Mouse (Mus musculus) adrenal gland, adult (tissue): ENCODE measurements around the gene Serpina3c.

Experiments
- DNase-seq, 2 experiments: peaks; one replicate each; pipeline ENCODE4 v3.0.0; 2022 to 2023; ENCODE audit warnings: low spot score in 1 of 2; ENCODE audit not compliant: inconsistent age in 2 of 2

Serpina3c gene

DNA sequence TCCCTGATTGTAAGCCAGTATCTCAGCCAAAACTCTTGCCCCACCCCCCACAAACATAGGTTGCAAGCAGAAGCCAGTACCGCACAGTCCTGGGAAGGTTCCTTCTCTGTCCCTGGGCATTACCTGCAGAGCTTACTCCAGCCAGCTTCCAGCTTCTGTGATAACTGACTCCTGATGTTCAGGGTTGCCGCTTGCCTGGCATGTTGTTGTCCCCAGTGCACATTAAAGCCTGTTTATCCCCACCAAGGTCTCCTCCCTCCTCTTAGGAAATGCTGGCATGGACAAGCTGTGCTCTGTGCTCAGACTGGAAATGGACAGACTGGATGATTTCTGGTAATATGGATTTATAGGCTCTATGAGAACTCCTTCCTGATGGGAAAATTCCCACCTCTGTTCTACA is at the start of gene Serpina3c:
Gene Serpina3c, minus strand, starts transcription at position 215 of the 400 bp plus-strand sequence.
- DNase-seq = peak in 1 of 2 experiments; percentile 46

DNA sequence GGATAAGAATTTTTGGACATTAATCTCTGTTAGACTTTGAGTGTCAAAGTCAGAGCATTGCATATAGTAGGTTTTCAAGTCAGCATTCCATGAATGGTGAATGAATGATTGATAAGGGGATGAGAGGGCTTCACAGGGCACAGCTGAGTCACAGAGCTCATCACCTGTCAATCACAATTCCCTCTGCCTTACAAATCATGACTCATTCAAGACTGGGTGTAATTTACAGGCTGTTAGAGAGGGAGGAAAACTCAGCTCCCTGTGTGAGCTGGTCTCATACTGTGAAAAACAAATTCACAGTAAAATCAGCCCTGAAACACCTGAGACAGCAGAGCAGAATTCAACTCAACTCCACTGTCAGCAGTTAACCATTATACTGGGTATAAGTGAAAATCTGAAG is 37.2 kb upstream of the Serpina3c start:
- DNase-seq = no peak

DNA sequence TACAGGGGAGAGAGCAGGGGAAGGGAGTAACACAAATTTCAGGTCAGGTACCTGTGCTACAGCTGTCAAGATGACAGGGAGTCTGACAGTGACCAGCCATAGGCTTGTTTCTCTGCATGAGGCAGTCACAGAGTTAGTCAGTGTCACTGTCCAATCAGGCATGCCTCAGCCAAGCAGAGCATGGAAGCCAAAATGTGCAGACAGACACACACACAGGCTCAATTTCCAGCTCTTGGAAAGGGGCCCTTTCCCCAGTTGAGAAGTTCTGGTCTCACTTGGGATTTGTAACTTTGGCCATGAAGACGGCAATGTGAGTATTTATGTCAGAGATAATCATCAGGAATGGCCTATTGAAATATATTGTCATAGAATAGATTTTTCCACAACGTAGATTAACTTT is 35.6 kb upstream of the Serpina3c start:
- DNase-seq = no peak

DNA sequence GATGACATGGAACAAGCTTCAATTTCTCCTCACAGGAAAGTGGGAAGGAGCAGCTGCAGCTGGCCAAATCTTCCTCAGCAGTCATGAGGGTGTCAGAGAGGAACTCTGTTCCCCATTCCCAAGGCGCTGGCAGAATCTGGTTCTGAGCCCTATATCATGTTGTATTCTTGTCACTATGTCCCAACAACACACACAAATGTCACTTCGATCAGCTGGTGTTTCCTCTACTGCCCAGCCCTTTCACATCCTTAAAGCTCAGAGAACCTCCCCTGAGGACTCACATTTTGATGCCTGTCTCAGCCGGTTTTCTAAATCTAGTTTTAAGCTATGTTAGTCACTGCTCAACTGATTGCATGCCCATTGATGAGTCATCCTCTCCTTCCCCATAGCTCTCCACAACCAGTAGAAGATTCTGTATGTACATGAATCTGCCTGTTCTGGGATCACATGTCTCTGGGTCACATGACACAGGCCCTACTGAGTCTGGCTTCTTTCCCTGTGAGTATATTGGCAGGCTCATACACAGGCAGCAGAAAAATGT is 32.4 kb upstream of the Serpina3c start:
- peak in 1 of 2 experiments; percentile 54 for DNase-seq

DNA sequence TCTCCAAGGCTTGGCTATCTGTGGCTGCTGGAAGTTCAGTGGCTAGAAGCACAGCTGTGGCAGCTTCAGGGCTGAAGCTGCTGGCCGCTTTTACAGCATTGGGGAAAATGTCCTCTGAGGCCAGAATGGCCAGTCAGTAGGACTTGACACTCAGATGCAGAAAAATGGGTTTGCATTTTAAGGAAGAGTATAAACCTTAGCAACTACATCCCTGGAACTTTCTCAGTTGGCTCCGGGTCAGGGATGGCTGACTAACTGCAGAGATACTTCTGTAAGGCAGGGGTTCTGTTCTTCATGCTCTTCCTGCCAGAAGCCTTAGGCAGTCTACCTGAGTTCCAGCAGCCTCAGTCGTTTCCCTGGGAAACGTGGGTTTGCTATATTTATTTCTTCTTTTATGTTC is 31.4 kb upstream of the Serpina3c start:
- DNase-seq = no peak

DNA sequence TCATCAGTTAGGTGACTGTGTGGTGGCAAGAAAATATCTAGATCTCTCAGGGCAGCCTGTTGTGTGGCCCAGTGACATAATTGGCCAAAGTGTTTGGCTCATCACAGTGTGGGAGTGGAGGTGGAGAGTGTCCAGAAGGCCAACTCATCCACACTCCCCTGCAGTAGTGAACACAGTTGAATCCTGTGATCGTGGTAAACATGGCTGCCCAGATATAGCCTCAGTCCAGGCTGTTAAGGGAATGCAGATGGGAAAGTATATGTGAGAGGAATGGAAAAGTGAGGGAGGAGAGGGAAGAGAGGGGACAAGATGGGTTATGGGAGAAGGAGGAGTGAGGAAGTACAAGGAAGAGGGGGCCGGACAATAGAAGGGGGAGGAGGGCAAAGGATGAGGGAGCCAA is 25.3 kb upstream of the Serpina3c start:
- DNase-seq = no peak

DNA sequence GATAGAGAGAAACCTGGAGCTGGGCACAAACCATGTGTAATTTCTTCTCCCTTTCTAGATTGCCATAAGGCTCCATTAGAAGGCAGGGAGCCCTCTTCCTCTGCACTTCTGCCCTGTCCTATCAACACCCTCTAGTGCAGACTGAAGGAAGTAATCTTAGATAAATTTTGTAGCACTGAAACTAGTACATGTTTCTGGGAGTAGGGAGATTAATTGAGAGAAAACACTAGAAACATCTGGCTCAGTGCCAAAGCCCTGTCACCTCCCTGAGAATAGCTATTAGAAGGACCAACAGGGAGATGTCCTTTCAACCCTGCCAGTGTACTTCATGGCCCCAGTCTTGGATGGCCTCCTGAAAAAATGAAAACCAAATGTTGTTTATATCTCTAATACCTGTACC is 24.9 kb upstream of the Serpina3c start:
- DNase-seq = peak in 1 of 2 experiments; percentile 31

DNA sequence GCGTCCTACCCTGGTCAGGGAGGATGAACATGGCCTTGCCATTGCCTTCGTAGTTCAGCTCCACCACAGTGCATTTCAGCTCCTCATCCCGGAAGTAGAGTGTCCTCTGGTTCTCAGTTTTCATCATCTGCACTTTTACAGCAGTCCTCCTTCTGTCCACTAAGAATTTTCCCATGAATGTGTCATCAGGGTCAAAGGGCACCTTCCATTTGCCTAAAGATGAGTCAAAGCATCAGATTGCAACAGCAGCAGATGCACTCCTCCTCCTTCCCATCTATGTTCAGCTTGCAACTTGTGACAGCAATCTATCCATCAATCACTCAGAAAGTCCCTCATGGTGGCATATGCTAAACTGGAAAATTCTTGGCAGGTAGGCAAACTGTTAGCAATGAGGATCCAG is 22.0 kb upstream of the Serpina3c start:
- DNase-seq = peak in 1 of 2 experiments; percentile 71

DNA sequence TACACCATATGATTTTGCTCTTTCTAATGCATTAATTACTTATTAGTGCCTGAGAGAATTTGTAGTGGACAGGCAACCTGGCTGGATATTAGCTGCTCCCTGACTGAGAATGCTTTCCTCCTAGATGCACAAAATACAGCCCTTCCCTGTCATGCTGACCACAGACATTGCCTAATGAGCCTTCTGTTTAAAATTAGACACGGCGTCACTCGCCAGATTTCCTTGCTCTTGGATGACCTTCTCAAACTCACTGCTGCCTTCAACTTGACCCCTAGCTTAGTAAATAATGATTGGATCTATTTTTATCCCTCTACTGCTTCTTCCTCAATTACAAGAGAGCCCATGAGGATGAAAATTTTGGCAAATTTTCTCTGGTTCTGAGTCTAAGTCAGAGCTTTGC is 21.1 kb upstream of the Serpina3c start:
- peak; percentile 37 to 83 for DNase-seq

DNA sequence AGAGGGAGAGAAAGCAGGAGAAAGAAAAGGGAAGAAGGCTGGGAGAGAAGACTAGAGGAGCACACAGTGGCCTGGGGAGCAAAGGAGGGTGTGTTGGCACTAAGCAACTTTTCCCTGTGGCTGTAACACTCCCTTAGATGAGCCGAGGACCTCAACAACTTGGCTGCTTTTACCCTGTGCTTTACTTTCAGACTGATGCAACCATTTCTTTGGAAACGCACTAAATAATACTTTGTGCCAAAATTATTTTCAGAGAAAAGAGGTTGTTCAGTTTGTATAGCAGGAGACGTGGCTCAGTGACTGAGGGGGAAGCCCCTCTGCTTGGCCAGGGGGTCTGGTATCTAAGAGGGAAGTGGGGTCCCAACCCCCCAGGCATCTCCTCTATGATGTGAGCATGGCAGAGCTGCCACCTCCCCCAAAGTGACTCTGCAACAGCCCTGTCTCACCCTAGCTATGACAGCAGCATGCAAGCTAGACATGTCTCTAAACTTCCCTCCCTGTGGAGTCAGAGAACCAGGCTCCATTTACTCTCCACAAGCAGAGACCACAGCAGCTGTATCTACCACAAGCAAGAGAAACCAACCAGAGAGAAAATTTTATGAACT is 527 bp downstream of the Serpina3c start:
- DNase-seq = peak in 1 of 2 experiments; percentile 43

DNA sequence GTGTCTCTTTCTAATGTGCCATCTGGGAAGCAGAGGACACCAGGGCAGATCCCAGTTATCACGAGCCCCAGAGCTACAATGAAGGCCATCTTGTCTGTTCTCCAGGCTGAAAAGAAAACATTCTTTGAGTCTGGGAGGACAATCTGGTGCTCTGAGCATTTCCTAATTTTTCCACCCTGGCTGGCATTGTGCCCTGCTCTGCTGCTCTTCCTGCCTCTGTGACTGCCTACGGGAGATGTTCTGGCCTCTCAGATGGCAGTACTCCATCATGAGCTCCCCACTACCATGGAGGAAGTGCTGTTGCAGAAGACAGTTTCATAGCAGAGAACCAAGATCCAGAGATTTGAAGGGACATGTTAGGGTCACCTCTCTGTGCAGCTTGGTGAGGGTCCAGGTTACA is 1.7 kb downstream of the Serpina3c start:
- no peak for DNase-seq

DNA sequence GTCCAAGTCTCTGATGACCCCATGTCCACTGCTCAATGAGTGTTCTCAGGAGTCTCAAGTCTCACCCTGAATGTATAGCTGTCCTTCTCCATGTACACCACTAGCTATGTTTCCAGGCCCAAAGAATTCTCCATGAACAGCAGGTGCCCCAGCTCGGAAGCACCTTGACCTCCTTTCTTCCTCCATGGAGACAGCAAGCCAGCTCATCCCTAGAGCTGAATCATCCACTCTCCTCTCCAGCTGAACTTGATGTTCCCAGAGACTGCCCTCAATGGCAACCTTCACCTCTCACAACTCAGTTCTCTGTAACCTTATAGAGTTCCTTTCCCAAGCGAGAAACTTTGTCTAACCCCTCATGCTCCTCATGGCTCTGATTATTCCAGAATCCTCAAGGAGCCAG is 8.1 kb downstream of the Serpina3c start:
- peak; percentile 56 to 72 for DNase-seq

DNA sequence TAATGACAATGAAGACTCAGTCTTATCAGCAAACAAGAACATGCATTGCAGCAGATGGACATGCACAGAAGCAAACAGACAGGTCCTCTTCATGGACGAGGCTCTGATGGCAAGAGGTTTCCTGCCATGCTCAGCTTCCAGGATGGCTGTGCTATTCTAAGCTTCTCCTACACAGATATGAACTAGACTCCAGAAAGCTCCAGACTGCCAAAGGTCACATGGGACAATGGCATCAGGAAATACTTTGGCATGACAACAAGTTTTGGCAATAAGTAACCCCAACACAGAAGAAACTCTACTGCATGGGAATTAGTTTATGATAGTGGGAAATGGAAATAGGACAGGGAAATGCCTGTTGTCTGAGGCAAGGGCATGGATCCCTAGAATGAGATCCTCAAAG is 10.4 kb downstream of the Serpina3c start:
- DNase-seq = no peak

DNA sequence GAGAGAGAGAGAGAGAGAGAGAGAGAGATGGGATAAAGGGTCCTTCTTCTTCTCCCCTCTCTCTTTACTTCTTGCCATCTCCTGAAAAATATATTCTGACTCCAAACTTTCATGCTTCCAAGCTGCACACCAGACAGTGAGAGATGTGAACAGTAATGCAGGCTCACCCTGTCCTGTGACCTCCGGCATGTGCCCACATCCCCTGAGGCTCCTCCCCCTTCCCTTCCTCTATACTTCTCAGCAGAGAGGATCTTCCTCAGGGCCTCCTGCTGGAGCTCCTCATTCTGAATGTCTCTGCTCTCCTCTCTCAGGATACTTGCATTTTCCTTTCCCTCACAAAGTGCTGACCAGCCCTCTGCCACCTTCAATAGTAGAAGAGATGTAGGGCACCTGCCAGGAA is 11.2 kb downstream of the Serpina3c start:
- DNase-seq = no peak

DNA sequence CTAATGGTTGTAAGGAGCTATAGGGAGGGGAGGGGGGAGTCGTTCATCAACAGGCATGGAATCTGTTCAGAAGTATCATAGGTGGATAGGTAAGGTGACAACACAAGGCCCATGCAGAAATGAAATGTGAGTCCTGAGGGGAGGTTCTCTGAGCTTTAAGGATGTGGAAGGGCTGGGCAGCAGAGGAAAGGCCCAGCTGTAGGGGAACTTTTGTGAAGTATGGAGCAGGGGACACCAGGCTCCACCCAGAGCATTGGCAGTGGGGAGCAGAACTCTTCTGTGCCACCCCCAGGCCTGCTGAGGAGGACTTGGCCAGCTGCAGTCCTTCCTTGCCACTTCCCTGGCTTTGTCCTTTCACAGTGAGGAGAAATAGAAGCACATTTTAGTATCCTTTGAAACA is 12.2 kb downstream of the Serpina3c start:
- DNase-seq = no peak

DNA sequence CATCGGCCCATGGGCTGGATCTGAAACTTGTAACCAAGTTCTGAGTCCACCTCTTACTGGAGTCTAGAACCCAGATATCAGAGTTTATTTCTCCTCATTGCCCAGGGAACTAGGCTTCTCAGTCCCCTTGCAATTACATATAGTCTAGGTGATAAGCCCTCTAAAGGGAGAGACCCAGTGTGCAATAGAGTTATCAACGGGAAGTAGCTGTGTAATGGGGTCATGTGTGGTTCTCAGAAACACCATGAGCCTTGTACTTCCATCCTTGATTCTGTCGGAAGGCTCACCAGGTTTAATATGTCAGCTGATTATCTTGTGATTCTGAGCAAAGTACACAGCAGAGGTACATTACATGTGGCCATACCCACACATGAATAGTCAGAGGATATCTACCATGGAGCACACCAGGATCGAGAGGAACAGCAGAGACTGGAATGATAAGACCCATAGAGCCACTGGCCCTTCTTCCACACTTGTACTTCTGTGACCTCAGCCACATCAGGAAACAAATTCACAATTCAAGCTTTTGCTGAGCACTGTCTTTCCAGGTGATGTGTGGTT is 13.0 kb downstream of the Serpina3c start:
- no peak for DNase-seq

DNA sequence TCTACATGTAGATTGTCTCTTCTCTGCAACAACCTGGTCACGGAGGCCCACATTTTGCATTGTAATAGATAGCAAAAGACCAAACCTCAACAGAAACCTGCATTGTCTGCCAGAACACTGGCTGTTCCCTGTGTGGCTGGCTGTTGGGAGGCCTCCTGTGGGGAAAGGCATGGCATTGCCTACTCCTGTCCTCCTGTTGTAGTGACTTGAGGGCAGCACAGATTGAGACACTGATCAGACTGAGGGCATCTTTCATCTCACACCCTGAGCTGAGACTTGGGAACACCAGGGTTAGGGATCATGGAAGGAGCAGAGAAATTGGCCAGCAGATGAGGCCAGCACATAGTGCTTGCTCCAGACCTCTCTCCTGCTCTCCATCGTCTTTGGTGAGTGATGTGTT is 15.5 kb downstream of the Serpina3c start:
- DNase-seq = no peak

DNA sequence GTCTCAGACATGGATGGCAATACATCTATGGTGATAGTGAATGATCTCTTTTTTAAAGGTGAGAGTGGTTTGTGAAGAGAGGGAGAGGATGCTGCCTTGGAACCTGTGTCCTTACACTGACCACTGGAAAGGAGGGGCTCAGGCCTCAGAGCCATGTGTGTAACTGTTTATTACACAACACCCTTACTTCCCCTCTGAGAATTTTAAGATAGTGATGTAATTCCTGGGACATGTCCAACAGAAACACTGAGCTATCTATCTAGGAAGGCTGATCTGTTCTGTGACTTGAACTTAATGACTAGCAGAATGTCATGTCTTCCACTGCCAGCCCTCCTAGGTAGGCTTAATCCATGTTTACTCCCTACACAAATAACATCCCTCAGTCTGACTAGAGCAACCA is 22.6 kb downstream of the Serpina3c start:
- peak in 1 of 2 experiments; percentile 52 for DNase-seq

DNA sequence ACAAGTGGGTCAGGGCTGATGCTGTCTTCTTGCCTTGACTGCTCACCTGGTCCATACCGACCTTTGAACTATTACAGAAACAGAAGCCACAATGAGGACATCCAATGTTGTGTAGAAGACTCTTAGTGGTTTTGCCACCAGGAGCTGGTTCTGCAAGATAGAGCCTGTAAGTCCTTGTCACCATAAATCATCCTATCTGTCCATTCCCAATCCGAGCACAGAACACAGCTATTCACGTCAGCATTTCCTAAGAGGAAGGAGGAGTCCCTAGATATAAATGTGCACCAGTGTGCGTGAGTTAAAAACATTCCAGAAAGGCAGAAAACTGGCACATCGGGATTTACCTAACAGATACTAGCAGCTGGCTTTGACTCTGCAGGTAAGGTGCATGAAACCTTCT is 26.0 kb downstream of the Serpina3c start, which contains the start of gene Serpina3b:
Gene Serpina3b, plus strand, starts transcription at position 301 of the 400 bp plus-strand sequence.
- no peak for DNase-seq

DNA sequence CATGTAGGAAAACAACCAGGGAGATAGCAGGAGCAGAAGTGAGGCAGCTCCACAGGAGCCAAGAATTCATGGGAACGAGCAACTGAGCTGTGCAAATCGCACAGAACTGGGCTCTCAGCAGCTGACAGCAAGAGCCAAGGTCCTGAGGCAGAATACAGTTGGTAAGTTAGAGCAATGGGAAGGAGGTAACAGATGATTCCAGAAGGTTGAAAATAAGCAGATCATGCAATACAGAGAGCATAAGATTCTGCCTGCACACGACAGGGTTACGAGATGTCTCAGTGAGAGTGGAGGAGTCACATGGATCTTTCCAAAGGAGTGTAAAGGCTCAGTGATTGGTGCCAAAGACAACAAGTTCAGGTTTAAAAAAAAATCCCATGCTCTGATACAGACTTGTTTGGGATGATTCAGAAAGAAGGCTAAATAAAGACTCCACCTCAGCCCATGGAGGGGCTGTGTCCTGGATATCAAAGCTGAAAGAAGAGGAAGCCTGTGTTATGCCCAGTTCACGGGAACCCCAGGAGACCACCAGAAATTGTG is 28.6 kb downstream of the Serpina3c start:
- DNase-seq = no peak

DNA sequence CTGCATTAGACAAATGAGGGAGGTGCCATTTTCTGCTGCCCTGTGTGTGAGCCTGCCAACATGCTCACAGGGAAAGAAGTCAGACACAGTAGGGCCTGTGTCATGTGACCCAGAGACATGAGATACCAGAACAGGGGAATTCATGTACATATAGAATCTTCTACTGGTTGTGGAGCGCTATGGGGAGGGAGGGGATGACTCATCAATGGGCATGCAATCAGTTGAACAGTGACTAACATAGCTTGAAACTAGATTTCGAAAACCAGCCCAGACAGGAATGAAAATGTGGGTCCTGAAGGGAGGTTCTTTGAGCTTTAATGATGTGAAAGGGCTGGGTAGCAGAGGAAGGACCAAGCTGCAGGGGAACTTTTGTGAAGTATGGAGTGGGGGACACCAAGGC is 29.7 kb downstream of the Serpina3c start:
- DNase-seq = peak in 1 of 2 experiments; percentile 43

DNA sequence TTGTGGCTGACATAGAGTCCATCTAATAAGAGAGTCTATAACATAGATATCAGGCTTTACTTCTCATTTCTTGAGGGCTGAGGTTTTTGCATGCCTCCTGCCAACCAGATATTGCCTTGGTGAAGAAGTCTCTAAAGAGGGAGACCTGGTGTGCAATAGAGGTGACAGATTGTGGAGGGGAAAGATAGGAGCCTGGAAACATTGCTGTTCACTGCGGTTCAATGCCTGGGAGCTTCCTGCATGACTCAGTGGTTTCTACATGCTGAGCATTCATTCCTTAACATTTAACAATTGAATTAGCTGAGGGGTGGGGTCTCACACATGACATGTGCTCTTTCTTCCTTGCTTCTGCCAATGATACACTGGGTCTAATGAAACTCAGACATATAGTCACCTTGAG is 30.6 kb downstream of the Serpina3c start:
- no peak for DNase-seq
